Mouse (Mus musculus): ENCODE measurements at regions not wholly inside any gene's neighbourhood (a gene's known extent, or its start where the extent isn't known, plus 50 kb on each side); places are given as distances from the start of the nearest gene placed in this dataset.

DNA sequence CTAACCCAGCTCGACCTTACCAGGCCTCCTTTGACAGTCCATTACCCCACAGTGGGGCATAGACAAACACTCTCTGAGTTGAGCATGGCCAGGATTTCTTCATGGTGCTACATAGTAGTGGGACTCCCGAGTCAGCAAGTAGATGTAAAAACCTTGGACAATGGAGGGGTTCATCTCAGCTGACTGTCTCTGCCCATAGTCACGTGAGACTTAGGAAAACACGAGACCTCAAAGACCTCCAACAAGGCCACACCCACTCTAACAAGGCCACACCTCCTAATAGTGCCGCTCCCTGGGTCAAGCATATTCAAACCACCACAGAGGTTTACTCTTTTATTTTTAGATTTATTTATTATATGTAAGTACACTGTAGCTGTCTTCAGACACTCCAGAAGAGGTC is 52.5 kb upstream of the Cldn24 start:
- no peak overlapping the region for H3K4me3 ChIP-seq (ENCODE audit: low read length)
- H3K27ac ChIP-seq (ENCODE audit: low read depth, low read length), result no peak overlapping the region
- no peaks in the 10 kb centered on the region for H3K9me3 ChIP-seq (ENCODE audit: control insufficient read depth, low read length)
- no peaks in the 10 kb centered on the region for H3K27me3 ChIP-seq (replicated peaks; ENCODE audit: control insufficient read depth, insufficient read depth, low read length)
- no peak overlapping the region for H3K9ac ChIP-seq (ENCODE audit: low read depth, low read length)
- WGBS, result 85% methylated on average over 5 of the region's 5 CpGs
- H3K4me1 ChIP-seq (ENCODE audit: control insufficient read depth, insufficient read depth, low read depth, low read length), result peaks cover 3% of the 10 kb centered on the region
- ATAC-seq, result no peak
- H3K36me3 ChIP-seq (ENCODE audit: control insufficient read depth, insufficient read depth, low read length), result no peaks in the 10 kb centered on the region
- no peak overlapping the region for H3K4me2 ChIP-seq (ENCODE audit: low read length)

DNA sequence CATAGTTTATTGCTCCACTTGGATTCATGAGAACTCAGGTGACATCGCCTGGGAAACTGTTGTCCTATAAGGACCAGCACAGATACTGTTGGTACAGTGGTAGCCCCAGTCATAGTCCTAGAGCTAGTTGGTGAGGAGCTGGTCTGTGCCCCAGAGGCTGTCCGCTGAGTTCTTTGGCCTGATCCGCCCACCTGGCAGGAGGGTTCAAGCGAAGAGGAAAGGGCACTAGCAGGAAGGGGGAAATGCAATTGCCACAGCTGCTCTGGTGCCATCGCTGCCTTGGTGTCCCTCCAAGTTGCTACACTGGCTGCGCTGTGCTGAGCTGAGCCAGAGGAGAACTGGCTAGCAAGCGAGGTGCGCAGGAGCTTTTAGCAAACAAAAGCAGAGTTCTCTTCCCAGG is 53.2 kb upstream of the Cldn24 start:
- Histone ChIP-seq H3K36me3 (ENCODE audit: control insufficient read depth, insufficient read depth, low read length) (no peaks in the 10 kb centered on the region), H3K9ac (ENCODE audit: low read depth, low read length) (no peak overlapping the region), H3K4me1 (ENCODE audit: control insufficient read depth, insufficient read depth, low read depth, low read length) (peaks cover 8% of the 10 kb centered on the region), H3K4me3 (ENCODE audit: low read length) (no peak overlapping the region), H3K27me3 (replicated peaks; ENCODE audit: control insufficient read depth, insufficient read depth, low read length) (no peaks in the 10 kb centered on the region), H3K27ac (ENCODE audit: low read depth, low read length) (no peak overlapping the region), H3K4me2 (ENCODE audit: low read length) (no peak overlapping the region), H3K9me3 (ENCODE audit: control insufficient read depth, low read length) (no peaks in the 10 kb centered on the region)
- WGBS, result 85% methylated on average over 8 of the region's 8 CpGs
- no peak for ATAC-seq

DNA sequence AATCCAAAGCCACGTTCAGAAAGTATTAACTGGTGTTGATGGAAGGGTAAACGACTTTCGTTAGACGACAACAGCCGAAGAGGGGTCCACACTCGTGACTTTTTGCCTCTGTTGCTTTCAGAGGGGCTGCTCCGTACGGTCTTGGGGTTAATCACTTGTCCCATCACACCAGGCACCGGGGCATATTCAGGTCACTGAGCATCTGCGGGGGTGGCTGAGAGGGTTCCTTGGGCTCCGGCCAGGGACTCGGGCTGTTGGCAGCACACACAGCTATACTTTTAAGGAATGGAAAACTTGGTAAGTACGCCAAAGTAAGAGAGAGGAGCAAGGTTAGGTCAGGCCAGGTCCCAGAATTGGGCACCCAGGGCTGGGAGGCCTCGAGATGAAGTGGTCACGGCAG is 50.7 kb upstream of the Cdkn2aip start:
- Histone ChIP-seq H3K4me1 (ENCODE audit: control insufficient read depth, insufficient read depth, low read depth, low read length) (peaks cover 12% of the 10 kb centered on the region), H3K27ac (ENCODE audit: low read depth, low read length) (no peak overlapping the region), H3K27me3 (replicated peaks; ENCODE audit: control insufficient read depth, insufficient read depth, low read length) (no peaks in the 10 kb centered on the region), H3K9me3 (ENCODE audit: control insufficient read depth, low read length) (no peaks in the 10 kb centered on the region), H3K4me2 (ENCODE audit: low read length) (peak overlapping the region; percentile 47), H3K9ac (ENCODE audit: low read depth, low read length) (no peak overlapping the region), H3K36me3 (ENCODE audit: control insufficient read depth, insufficient read depth, low read length) (no peaks in the 10 kb centered on the region), H3K4me3 (ENCODE audit: low read length) (no peak overlapping the region; the same call in 1 of the 2 replicates)
- 0 out of 2 replicates have a peak, but pooled peaks have one; percentile 20 for ATAC-seq
- 40% methylated on average over 15 of the region's 15 CpGs for WGBS

DNA sequence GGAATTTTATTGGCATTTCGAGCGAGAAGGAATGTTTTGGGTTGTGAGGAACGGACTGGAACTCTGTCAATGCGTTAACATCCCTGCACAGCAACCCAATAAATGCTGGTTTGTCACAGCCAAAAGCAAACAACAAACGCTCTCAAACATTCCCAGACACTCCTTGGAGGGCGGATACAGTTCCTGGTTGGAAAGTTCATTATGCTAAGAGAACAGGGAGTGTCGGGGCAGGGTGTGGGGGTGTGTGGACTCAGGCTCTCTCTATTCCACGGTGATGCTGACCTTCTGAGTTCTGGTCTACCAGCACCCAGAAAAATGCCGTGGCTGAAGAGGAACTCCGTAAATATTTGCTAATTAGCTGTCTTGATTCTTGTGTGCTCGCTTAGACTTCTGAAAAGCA is 50.3 kb upstream of the Cdkn2aip start:
- WGBS, result 36% methylated on average over 11 of the region's 11 CpGs
- no peak overlapping the region for H3K9ac ChIP-seq (ENCODE audit: low read depth, low read length)
- peak overlapping the region; percentile 18 for H3K4me3 ChIP-seq (ENCODE audit: low read length)
- peaks cover 12% of the 10 kb centered on the region for H3K4me1 ChIP-seq (ENCODE audit: control insufficient read depth, insufficient read depth, low read depth, low read length)
- H3K4me2 ChIP-seq (ENCODE audit: low read length), result peak overlapping the region; percentile 47
- no peak overlapping the region for H3K27ac ChIP-seq (ENCODE audit: low read depth, low read length)
- H3K36me3 ChIP-seq (ENCODE audit: control insufficient read depth, insufficient read depth, low read length), result no peaks in the 10 kb centered on the region
- ATAC-seq, result 0 out of 2 replicates have a peak, but pooled peaks have one; percentile 14
- no peaks in the 10 kb centered on the region for H3K9me3 ChIP-seq (ENCODE audit: control insufficient read depth, low read length)
- H3K27me3 ChIP-seq (replicated peaks; ENCODE audit: control insufficient read depth, insufficient read depth, low read length), result no peaks in the 10 kb centered on the region

Data from hindbrain, embryonic 16.5 days (tissue).